Mouse (Mus musculus) MEL (cell line): Measurements from ENCODE around the gene Nkx2-2. TPM values are rescaled to one million over a fixed set of nuclear protein-coding genes. Genes with fewer than 3 reads are reported as not detected.

Experiments used
- DNase-seq: peaks from one replicate; pipeline ENCODE4 v3.0.0; 2011; ENCODE audit warnings: low read depth, low spot score
- H3K27ac ChIP-seq: 2 replicates; pipeline ENCODE4 v1.5.1; 2012; ENCODE audit warnings: low read depth, mild to moderate bottlenecking, control low read depth, low read length, moderate library complexity; ENCODE audit not compliant: control insufficient read depth
- H3K27me3 ChIP-seq, 2 experiments: fragments of 150-350 bp in 1 of 2; sonication (generic) in 1 of 2; 2 replicates each; pipeline ENCODE4 v1.6.1; 2012; ENCODE audit warnings: low read length in 2 of 2, mild to moderate bottlenecking in 2 of 2, improper control_type of control experiment in 1 of 2, moderate library complexity in 1 of 2; ENCODE audit not compliant: insufficient read depth in 2 of 2, control insufficient read depth in 1 of 2
- H3K36me3 ChIP-seq, 2 experiments: 2 replicates each; pipeline ENCODE4 v1.6.1; 2012 to 2014; ENCODE audit warnings: low read length in 2 of 2, improper control_type of control experiment in 1 of 2, inconsistent platforms in 1 of 2, mild to moderate bottlenecking in 1 of 2; ENCODE audit not compliant: insufficient read depth in 2 of 2, control insufficient read depth in 1 of 2
- H3K4me1 ChIP-seq, 2 experiments: fragments of 150-350 bp in 1 of 2; sonication (generic) in 1 of 2; 2 replicates each; pipeline ENCODE4 v1.6.1; 2012; ENCODE audit warnings: low read length in 2 of 2, improper control_type of control experiment in 1 of 2, mild to moderate bottlenecking in 1 of 2; ENCODE audit not compliant: insufficient read depth in 2 of 2, control insufficient read depth in 1 of 2
- H3K4me3 ChIP-seq, 2 experiments: fragments of 150-350 bp in 1 of 2; sonication (generic) in 1 of 2; 2 replicates each; pipeline ENCODE4 v1.5.1; 2012; ENCODE audit warnings: low read depth in 2 of 2, low read length in 2 of 2, mild to moderate bottlenecking in 2 of 2, moderate library complexity in 2 of 2, control low read depth in 1 of 2, improper control_type of control experiment in 1 of 2; ENCODE audit not compliant: control insufficient read depth in 1 of 2, insufficient read depth in 1 of 2
- H3K79me2 ChIP-seq: 2 replicates; pipeline ENCODE4 v1.6.1; 2012; ENCODE audit warnings: mild to moderate bottlenecking, low read length, moderate library complexity; ENCODE audit not compliant: control insufficient read depth, poor library complexity, insufficient read depth
- H3K9ac ChIP-seq: 2 replicates; pipeline ENCODE4 v1.6.1; 2012; ENCODE audit warnings: low read depth, mild to moderate bottlenecking, control low read depth, low read length, moderate library complexity; ENCODE audit not compliant: control insufficient read depth, poor library complexity, severe bottlenecking
- H3K9me3 ChIP-seq: fragments of 150-350 bp; sonication (generic); replicated peaks from 2 replicates; pipeline ENCODE4 v1.6.1; 2012; ENCODE audit warnings: mild to moderate bottlenecking, low read length, improper control_type of control experiment, moderate library complexity; ENCODE audit not compliant: insufficient read depth
- BHLHE40 ChIP-seq: IDR thresholded peaks from 2 replicates; pipeline ENCODE4 v1.6.1; 2012; ENCODE audit warnings: low read depth, mild to moderate bottlenecking, inconsistent platforms, low read length, improper control_type of control experiment, borderline replicate concordance
- CHD2 ChIP-seq: IDR thresholded peaks from 2 replicates; pipeline ENCODE4 v1.6.1; 2011; ENCODE audit warnings: low read length, improper control_type of control experiment
- E2F4 ChIP-seq: IDR thresholded peaks from 2 replicates; pipeline ENCODE4 v1.6.1; 2011; ENCODE audit warnings: low read depth, low read length, improper control_type of control experiment, borderline replicate concordance
- ELF1 ChIP-seq: IDR thresholded peaks from 2 replicates; pipeline ENCODE4 v1.6.1; 2014; ENCODE audit warnings: low read depth, mild to moderate bottlenecking, inconsistent platforms, low read length, improper control_type of control experiment, moderate library complexity
- GATA1 ChIP-seq: IDR thresholded peaks from 2 replicates; pipeline ENCODE4 v1.6.1; 2011; ENCODE audit warnings: low read depth, low read length, improper control_type of control experiment
- MAFK ChIP-seq: IDR thresholded peaks from 2 replicates; pipeline ENCODE4 v1.6.1; 2011; ENCODE audit warnings: low read depth, mild to moderate bottlenecking, low read length, improper control_type of control experiment, borderline replicate concordance
- MXI1 ChIP-seq: IDR thresholded peaks from 2 replicates; pipeline ENCODE4 v1.6.1; 2011; ENCODE audit warnings: mild to moderate bottlenecking, low read depth, low read length, improper control_type of control experiment
- POLR2AphosphoS2 ChIP-seq: IDR thresholded peaks from 2 replicates; pipeline ENCODE4 v1.6.1; 2011; ENCODE audit warnings: low read length, improper control_type of control experiment
- RCOR1 ChIP-seq: IDR thresholded peaks from 2 replicates; pipeline ENCODE4 v1.6.1; 2012; ENCODE audit warnings: low read depth, mild to moderate bottlenecking, inconsistent platforms, low read length, improper control_type of control experiment
- SIN3A ChIP-seq: IDR thresholded peaks from 2 replicates; pipeline ENCODE4 v1.6.1; 2012; ENCODE audit warnings: low read length, improper control_type of control experiment, inconsistent platforms
- TAL1 ChIP-seq: IDR thresholded peaks from 2 replicates; pipeline ENCODE4 v1.6.1; 2012; ENCODE audit warnings: mild to moderate bottlenecking, inconsistent platforms, low read length, moderate library complexity, mixed read lengths
- TBP ChIP-seq: IDR thresholded peaks from 2 replicates; pipeline ENCODE4 v1.8.0; 2011; ENCODE audit warnings: low read depth, low read length, improper control_type of control experiment
- UBTF ChIP-seq: IDR thresholded peaks from 2 replicates; pipeline ENCODE4 v1.6.1; 2012; ENCODE audit warnings: low read depth, mild to moderate bottlenecking, inconsistent platforms, low read length, improper control_type of control experiment, moderate library complexity, borderline replicate concordance; ENCODE audit not compliant: insufficient read depth
- USF2 ChIP-seq, 2 experiments: IDR thresholded peaks; 2 replicates each; pipeline ENCODE4 v1.6.1; 2011 to 2012; ENCODE audit warnings: improper control_type of control experiment in 2 of 2, low read length in 2 of 2, borderline replicate concordance in 1 of 2, inconsistent platforms in 1 of 2, low read depth in 1 of 2, mild to moderate bottlenecking in 1 of 2; ENCODE audit not compliant: insufficient read depth in 1 of 2
- ZC3H11A ChIP-seq: IDR thresholded peaks from 2 replicates; pipeline ENCODE4 v1.6.1; 2012; ENCODE audit warnings: low read depth, mild to moderate bottlenecking, inconsistent platforms, low read length, improper control_type of control experiment
- ZKSCAN1 ChIP-seq: IDR thresholded peaks from 2 replicates; pipeline ENCODE4 v1.6.1; 2012; ENCODE audit warnings: low read depth, mild to moderate bottlenecking, inconsistent platforms, low read length, improper control_type of control experiment, moderate library complexity
- ZNF384 ChIP-seq: IDR thresholded peaks from 2 replicates; pipeline ENCODE4 v1.6.1; 2012; ENCODE audit warnings: low read depth, mild to moderate bottlenecking, inconsistent platforms, low read length, improper control_type of control experiment
- polyA plus RNA-seq, 2 experiments: library from polyadenylated mRNA; stranded (reverse) in 1 of 2; unstranded in 1 of 2; fragments of >175 nt in 1 of 2; fragments of >200 nt in 1 of 2; gene quantifications; 2 replicates each; pipeline versions ENCODE4 v1.2.1 to v1.2.4; 2012; ENCODE audit warnings: low replicate concordance in 2 of 2, low read depth in 1 of 2; ENCODE audit not compliant: insufficient read length in 2 of 2, insufficient read depth in 1 of 2, missing spikeins in 1 of 2
- total RNA-seq: library from RNA; depleted of rRNA; stranded (reverse); fragments of 300-350 nt; gene quantifications from 2 replicates; pipeline ENCODE4 v1.2.3, GENCODE M21; 2012

Gene Nkx2-2
- total and polyA plus RNA-seq, 3 experiments: not detected

DNA sequence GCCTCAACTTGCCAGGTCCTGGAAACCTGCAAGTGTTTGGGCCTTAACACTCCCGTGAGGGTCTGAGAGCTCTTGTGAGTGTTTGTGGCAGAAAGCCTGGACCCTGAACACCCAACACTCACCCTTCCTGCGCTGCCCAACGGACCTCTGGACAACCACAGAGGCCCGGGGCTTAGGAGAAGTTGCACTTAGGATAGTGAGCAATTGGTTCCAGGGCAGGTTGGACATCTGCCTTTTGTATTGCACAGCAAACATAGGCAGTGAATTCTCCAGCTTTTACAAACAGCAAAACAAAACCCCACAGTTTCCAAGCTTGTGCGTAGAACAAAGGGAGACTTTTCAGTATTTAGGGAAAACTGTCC, 12.8 kb downstream of the Nkx2-2 start:
- H3K79me2 ChIP-seq: no peaks in the 10 kb centered on the region
- no peak for TF ChIP-seq UBTF
- no peak for TF ChIP-seq TBP
- no peak for TF ChIP-seq USF2 (IDR thresholded peaks at IDR 0.05; ENCODE audit: borderline replicate concordance in 1 of 2, insufficient read depth in 1 of 2, low read depth in 1 of 2, low read length in 2 of 2)
- TF ChIP-seq MAFK: no peak
- TF ChIP-seq E2F4: no peak
- no peak for TF ChIP-seq RCOR1
- TF ChIP-seq TAL1: no peak
- TF ChIP-seq ELF1: no peak
- no peak for TF ChIP-seq SIN3A
- TF ChIP-seq MXI1: no peak
- TF ChIP-seq ZNF384: no peak
- no peak for TF ChIP-seq CHD2
- TF ChIP-seq GATA1: no peak
- TF ChIP-seq ZKSCAN1: no peak
- no peak for DNase-seq
- no peaks in the 10 kb centered on the region for H3K4me1 ChIP-seq
- no peak overlapping the region for H3K27ac ChIP-seq
- no peaks in the 10 kb centered on the region for H3K27me3 ChIP-seq
- no peaks in the 10 kb centered on the region for H3K36me3 ChIP-seq
- H3K9ac ChIP-seq: no peak overlapping the region
- no peak overlapping the region for H3K4me3 ChIP-seq
- H3K9me3 ChIP-seq: no peaks in the 10 kb centered on the region

DNA sequence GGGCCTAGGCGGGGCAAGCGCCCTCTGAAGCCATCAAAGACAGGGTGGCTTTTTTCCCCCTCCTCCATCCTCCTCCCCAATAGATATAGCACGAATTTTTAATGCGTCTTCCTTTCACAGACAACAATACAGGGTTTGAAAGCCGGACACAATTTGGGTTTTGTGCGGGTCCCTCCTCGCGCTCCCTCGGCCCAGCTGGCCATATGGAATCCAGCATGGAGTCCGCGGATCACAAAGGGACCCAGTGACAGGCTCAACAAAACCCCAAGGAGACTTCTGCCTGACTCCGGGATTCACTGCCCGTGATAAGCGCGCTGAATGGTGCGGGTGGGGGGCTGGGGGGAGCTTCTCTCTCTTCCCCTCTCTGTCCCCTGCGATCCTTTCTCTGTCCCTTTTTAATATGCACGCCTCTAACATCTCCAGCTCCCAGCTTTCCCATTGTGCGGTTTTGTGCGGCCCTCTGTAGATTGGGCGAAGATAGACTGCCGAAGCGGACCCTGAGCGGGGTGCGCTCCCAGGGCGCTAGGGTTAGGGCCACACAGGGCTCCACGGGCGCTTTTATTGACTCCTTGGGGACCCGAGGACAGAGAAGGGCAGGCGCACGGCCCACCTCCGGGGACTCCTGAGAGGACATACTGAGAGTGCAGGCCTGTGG, 13.3 kb downstream of the Nkx2-2 start:
- no peaks in the 10 kb centered on the region for H3K27me3 ChIP-seq

More for the DNA sequence above, 13.3 kb downstream of the Nkx2-2 start:
- Histone ChIP-seq H3K27ac (no peak overlapping the region), H3K4me3 (no peak overlapping the region), H3K36me3 (no peaks in the 10 kb centered on the region), H3K9me3 (no peaks in the 10 kb centered on the region), H3K79me2 (no peaks in the 10 kb centered on the region), H3K4me1 (no peaks in the 10 kb centered on the region), H3K9ac (no peak overlapping the region)
- DNase-seq: no peak
- TF ChIP-seq POLR2AphosphoS2 (no peak), ZC3H11A (no peak), BHLHE40 (no peak), UBTF (no peak), ZNF384 (no peak)
